Mouse (Mus musculus) kidney, postnatal 14 days (tissue): ENCODE measurements around the gene Zdhhc9.

Source experiments
- DNase-seq: peaks from one replicate; pipeline ENCODE4 v3.0.0; 2022; ENCODE audit warnings: mixed read lengths

The Zdhhc9 gene

DNA sequence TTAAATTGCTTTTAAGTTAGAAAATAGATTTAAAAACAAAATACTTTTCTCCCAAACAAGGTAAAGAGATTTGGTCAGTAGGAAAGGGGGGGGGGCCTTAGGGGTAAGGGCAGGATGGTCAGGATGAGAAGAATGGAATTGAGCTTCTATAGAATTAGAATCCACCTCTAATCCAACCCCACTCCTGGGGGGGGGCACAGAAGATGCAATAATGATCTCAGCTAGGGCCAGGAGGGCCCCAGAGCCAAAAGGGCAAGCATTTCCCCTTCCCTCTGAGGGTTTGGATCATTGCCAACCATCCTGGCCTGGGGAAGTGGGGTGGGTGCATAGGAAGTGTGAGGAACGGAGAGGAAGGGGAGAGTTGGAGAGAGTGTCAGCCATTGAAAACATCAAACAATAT is 38.3 kb downstream of the Zdhhc9 start:
- DNase-seq: no peak

GRCm38 (mm10) chrX:48169892-48170291 is 38.8 kb downstream of the Zdhhc9 start:
- no peak for DNase-seq

- DNase-seq: no peak
Measured at GRCm38 (mm10) chrX:48158229-48158919, 50.3 kb downstream of the Zdhhc9 start.

DNA sequence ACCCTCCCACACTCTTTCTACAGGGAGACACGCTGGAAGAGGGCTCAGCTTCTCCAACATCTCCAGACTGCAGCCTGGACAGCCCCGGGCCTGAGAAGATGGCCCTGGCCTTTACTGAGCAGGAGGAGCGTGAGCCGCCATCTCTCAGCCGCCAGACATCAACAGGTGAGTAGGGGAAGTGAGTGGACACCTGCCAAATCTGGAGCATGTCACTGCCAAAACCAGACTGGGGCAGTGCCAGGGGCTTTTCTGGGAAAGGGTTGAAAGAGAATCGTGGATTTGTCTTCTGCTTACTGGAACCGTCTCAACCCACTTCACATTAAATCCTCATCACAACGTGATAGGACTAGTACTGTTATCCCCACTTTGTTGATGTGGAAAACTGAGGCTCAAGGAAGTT is 51.3 kb downstream of the Zdhhc9 start:
- no peak for DNase-seq

DNA sequence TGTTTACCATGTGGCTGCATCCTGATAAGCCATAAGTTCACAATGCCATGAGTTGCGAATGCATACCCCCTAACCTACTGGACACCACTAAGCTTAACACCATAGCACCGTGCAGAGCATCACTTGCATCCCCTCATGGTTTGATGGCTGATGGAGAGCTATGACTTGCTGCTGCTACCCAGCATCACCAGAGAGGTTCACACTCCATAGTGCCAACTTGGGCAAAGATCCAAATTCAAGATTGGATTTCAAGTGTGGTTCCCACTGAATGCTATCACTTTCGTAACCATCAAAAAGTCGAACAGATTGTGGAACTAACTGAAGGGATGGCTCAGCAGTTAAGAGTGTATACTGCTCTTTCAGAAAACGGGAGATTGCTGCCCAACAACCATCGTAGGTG is 53.2 kb downstream of the Zdhhc9 start:
- no peak for DNase-seq

DNA sequence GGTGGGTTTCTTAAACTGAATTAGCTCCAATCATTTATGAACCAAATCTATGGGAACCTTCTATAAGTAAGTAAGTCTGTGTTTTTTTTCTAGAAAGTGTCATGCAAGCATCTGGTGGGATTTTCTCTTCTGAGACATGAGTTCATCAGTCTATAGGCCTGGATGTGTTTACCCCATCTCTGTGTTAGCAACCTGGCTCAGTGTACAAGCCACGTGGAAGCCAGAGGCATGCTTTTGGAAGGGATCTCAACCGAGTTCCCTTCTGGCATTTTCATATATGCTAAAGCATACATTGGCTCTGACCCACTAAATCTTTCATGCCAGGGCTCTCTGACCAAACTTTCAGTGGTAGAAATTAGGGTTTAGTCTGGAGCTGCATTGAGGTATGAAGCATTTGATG is 54.7 kb downstream of the Zdhhc9 start:
- no peak for DNase-seq

- DNase-seq: no peak
Measured at GRCm38 (mm10) chrX:48153414-48153813, 55.3 kb downstream of the Zdhhc9 start.

GRCm38 (mm10) chrX:48152106-48152505 is 56.6 kb downstream of the Zdhhc9 start:
- DNase-seq: no peak

DNA sequence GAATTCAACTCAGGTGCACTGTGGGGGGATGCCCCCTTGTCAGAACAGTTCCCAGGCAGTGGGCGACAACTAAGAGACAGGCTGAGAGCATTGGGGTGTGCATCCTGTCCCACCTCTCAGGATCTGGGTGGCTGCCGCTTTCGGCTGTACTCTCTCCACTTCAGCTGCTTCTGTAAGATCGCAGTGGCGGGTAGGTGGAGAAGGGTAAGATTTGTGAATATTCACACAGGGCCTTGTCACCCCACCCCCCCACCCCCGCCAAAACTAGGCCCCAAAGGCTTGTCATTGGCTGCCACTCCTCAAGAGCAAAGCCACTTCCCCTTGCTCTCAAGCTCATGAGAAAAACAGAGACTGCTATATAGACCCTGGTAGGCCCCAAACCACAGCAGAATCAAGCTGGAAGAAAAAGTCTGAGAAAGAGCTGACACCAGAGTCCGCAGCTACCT is 60.9 kb downstream of the Zdhhc9 start:
- DNase-seq: no peak

DNA sequence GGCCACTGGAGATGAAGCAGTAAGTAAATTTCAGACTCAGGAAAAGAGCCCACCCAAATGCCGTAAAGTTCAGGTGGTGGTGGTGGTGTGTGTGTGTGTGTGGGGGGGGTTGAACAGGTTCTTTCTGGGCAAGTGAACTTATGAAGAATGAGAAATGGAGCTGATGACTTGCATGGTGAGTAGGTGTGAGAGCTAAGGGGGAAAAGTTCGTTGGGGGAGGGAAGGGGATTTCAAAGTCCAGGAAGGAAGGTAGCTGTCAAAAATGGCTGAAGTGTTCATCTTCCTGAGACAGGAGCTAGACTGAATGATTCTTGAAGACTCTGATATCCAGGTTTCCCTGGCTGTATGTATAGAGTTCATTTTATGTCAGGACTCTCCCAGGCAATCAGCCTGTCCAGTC is 61.5 kb downstream of the Zdhhc9 start:
- no peak for DNase-seq

DNA sequence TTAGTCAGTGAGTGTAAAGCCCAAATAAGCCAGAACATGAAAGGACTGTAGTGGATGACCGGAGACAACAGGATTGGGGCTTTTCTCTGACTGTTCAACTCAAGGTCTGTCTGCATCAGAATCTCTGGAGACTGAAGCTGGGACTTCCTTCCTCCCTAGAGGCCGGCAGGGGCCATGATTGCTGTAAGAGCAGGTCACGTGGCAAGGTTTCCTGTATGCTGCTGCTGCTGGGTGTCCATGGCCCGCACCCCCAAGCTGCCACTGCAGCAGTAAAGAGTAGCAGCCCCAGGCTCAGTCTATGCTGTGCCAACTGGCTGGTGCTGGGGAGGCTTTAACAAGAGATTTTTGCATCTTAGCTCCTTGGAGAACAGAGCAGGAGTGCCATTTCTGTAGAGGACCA is 62.4 kb downstream of the Zdhhc9 start, which contains the start of gene Sash3:
Sash3 (plus strand) TSS at position 175 of the 400 bp plus-strand sequence.
- no peak for DNase-seq

GRCm38 (mm10) chrX:48143415-48144335 is 65.0 kb downstream of the Zdhhc9 start:
- peak; percentile 41 for DNase-seq

- no peak for DNase-seq
Measured at GRCm38 (mm10) chrX:48141481-48141880, 67.2 kb downstream of the Zdhhc9 start.

DNA sequence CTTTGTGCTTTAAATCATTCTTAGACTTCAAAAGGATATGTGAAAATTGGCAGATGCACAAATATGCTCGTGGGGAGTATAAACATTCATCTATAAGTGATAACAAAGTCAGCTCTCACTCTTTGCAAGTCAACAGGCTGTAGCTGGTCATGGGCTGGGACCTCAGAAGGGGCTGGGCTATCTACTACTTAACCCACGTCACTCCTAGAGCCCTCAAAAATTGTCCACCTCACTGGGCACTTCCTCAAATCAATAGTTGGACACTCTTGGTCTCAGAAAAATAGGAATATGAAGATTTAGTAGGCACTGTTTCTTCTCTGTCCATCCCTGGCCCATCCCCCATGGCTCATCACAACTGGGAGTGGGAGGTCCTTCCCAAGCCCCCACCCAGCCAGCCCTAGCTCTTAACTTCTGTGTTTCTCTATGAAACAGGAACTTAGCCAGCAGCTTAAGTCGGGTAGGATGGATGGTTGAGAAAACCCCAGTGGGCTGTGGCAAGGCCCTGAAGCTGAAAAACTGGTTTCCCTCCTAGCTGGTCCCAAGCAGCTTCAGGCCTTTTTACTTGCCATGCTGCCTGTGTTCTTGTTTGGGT is 68.3 kb downstream of the Zdhhc9 start:
- DNase-seq: no peak

DNA sequence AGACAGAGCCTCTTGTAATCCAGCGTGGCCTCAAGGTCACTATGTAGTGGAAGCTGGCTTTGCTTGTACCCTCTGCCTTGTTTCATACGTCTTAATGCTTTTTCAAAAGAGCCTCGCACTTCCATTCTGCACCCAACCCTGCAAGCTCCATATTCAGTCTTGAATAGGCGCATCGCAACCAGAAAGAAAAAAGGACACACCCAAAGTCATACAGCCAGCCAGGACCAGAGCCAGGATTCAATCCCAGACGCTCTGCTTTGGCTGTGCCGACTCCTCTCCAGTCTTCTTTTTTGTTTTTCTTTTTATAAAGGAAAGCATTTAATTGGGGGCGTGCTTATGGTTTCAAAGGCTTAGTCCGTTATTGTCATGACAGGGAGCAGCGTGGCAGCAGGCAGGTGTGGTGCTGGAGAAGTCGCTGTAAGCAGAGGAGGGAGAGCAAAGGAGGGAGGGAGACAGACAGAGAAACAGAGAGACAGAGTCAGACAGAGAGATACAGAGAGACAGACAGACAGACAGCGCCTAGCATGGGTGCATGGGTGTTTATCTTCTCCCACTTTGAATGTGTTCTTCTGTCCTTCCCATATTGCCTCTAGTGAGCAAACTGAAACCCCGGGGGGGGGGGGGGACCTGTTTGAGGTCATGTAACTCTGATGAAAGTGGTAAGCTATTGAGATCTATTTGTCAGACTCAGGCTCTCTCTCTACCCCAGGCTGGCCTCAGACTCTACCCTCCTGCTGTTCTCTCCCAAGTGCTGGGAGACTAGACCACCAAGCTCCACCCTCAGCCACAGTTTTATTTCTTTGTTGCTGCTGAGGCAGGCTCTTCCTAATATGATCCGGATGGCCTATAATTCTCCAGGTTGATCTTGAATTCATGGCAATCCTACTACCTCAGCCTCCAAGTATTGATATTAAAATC is 69.1 kb downstream of the Zdhhc9 start:
- no peak for DNase-seq

DNA sequence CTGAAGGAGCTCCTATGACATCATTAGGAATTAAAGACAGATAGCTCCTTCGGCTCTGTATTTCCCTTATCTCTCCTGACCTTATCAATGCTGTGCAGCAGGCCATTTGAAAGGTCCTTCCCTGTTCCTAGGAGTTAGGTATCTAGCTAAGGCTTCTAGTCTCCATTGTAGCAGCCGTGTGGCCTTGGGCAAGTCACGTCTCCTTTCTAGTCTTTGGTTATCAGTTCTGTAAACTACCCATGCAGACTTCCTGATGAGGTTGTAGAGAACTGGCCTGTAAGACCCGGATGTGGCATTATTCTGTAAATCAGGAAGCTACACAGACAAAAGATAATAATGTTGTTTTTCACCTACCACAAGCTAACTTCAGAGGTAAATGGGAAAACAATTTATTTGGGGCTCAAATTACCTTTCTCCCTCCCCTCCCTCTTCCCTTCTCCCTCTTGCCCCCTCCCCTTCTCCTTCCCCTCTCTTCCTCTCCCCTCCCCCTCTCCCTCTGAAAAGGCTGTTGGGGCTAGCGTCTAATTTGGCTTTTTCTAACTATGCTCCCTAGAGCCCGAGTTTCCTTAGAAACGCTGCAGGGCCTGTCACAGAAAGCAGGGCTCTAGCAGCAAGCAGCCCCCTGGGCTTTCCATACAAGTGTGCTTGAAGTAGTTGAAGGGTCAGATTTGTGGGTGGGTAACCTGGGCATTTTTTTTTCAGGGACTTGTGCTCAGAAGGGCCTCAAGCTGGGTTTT is 70.0 kb downstream of the Zdhhc9 start:
- no peak for DNase-seq

DNA sequence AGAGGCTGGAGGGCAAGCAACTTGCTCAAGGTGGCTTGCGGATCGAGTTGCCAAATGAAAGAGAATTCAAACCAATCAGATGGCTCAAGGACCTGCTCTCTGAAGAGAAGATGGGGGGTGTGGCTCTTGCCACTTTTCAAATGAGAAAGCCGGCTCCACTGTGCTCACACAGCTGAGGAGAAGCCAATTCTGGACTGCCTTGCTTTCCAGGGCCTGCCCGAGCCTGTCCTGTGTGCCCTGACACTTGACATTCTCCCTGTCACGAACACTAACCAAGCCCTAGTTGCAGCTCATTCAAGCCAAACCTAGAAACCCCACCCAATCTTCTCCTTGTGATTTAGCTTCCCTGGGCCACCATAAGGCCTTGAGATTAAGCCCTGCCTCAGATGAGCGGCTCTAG is 70.7 kb downstream of the Zdhhc9 start:
- no peak for DNase-seq

DNA sequence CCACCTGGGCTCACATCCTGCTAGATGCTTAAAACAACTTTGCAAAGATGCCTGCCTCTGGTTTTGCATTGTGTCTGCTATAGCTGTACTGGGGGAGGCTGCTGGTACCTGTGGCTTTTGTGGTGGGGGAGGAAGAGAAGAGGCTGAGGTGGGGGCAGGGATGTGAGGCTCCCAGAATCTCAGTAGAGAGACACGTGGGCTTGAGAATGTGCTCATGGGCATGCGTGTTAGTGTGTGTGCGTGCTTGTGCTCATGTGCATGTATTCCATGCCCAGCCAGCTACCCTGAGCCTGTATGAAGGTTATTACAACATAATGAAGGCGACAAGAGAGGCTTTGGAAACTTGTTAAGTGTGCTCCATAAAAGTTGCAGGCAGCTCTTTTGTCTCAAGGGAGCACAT is 71.7 kb downstream of the Zdhhc9 start:
- no peak for DNase-seq

DNA sequence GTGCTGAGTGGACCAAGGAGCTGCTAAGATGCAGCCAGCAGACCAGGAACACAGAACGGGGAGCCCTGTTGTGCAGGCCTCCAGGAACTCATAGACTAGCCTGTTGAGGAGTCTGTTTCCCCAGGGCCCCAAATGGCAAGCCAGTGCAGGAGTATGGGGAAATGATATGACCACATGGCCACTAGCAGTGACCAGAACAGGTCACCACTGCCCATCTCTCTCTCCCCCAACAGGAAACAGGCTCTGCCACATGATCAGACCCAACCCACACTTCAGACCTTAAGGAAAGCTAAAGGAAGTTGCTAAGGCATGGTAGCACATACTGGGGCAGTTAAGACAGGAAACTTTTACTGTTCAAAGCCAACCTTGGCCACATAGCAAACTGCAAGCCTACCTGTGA is 79.5 kb downstream of the Zdhhc9 start:
- DNase-seq: no peak

- no peak for DNase-seq
Measured at GRCm38 (mm10) chrX:48127502-48128218, 81.0 kb downstream of the Zdhhc9 start.

DNA sequence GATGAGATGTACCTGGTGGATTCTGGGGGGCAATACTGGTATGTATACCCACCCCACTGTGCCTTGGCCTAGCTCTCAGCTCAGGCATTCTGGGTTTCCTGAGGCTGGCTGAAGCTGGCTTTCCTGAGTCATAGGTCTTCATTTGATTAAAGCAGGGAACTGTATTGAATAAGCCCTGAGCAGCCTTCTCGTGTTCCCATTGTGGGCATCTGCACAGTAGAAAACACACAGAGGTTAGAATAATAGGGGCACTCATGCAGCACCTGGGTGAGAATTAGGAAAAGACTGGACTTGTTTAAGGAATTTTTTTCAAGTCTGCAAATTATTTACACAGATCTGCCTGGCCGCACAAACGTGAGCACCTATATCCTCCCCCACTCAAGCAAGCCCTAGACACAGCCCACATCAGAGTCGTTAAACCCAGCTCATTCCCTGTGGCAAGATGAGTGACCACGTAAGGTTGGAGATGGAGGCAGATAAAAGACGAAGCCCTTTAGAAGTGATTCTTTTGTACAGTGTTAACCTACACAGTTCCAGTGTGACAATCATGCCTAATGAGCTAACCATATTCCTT is 81.7 kb downstream of the Zdhhc9 start:
- no peak for DNase-seq
